Mouse (Mus musculus): ENCODE data around the gene Olfr633. TPM values are rescaled to one million over a fixed set of nuclear protein-coding genes. Genes with fewer than 3 reads are reported as not detected.

The Olfr633 gene
- polyA plus RNA-seq, 1 experiment from 2014 or later: not detected

Other genes with a start within 250 kb of the Olfr633 start
- not detected in 2 replicates for gene Olfr243, start 229.8 kb upstream of the Olfr633 start, polyA plus RNA-seq (2016; fragmentation: Nextera tagmentation; extraction: Ambion mirVana)
- not detected in 2 replicates for gene Olfr628, start 214.1 kb upstream of the Olfr633 start, polyA plus RNA-seq (2016; fragmentation: Nextera tagmentation; extraction: Ambion mirVana)
- gene Olfr629, start 199.5 kb upstream of the Olfr633 start, polyA plus RNA-seq (2016; fragmentation: Nextera tagmentation; extraction: Ambion mirVana): not detected in 2 replicates
- not detected in 2 replicates for gene Olfr630, start 187.1 kb upstream of the Olfr633 start, polyA plus RNA-seq (2016; fragmentation: Nextera tagmentation; extraction: Ambion mirVana)
- not detected in 2 replicates for gene Olfr69, start 172.8 kb upstream of the Olfr633 start, polyA plus RNA-seq (2016; fragmentation: Nextera tagmentation; extraction: Ambion mirVana)
- gene Olfr68, start 164.7 kb upstream of the Olfr633 start, polyA plus RNA-seq (2016; fragmentation: Nextera tagmentation; extraction: Ambion mirVana): not detected in 2 replicates
- gene Olfr67, start 152.6 kb upstream of the Olfr633 start, polyA plus RNA-seq (2016; fragmentation: Nextera tagmentation; extraction: Ambion mirVana): not detected in 2 replicates
- gene Hbb-bt, start 130.4 kb upstream of the Olfr633 start, polyA plus RNA-seq (2016; fragmentation: Nextera tagmentation; extraction: Ambion mirVana): 191 and 345 TPM in 2 replicates
- gene Hbb-bs, start 116.3 kb upstream of the Olfr633 start, polyA plus RNA-seq (2016; fragmentation: Nextera tagmentation; extraction: Ambion mirVana): 74.3 and 117 TPM in 2 replicates
- 0.23 TPM in 1 of 2 replicates, not detected in the other for gene Hbb-bh2, start 103.9 kb upstream of the Olfr633 start, polyA plus RNA-seq (2016; fragmentation: Nextera tagmentation; extraction: Ambion mirVana)
- gene Hbb-bh1, start 101.3 kb upstream of the Olfr633 start, polyA plus RNA-seq (2016; fragmentation: Nextera tagmentation; extraction: Ambion mirVana): 3,029 and 4,275 TPM in 2 replicates
- gene Hbb-y, start 91.2 kb upstream of the Olfr633 start, polyA plus RNA-seq (2016; fragmentation: Nextera tagmentation; extraction: Ambion mirVana): 7,838 and 8,555 TPM in 2 replicates
- gene Olfr66, start 58.2 kb upstream of the Olfr633 start, polyA plus RNA-seq (2016; fragmentation: Nextera tagmentation; extraction: Ambion mirVana): not detected in 2 replicates
- gene Olfr64, start 50.0 kb upstream of the Olfr633 start, polyA plus RNA-seq (2016; fragmentation: Nextera tagmentation; extraction: Ambion mirVana): not detected in 2 replicates
- not detected in 2 replicates for gene Olfr65, start 41.0 kb upstream of the Olfr633 start, polyA plus RNA-seq (2016; fragmentation: Nextera tagmentation; extraction: Ambion mirVana)
- gene Olfr631, start 15.6 kb upstream of the Olfr633 start, polyA plus RNA-seq (2016; fragmentation: Nextera tagmentation; extraction: Ambion mirVana): not detected in 2 replicates
- not detected in 2 replicates for gene Olfr632, start 10.1 kb upstream of the Olfr633 start, polyA plus RNA-seq (2016; fragmentation: Nextera tagmentation; extraction: Ambion mirVana)
- gene Olfr635, start 26.7 kb downstream of the Olfr633 start, polyA plus RNA-seq (2016; fragmentation: Nextera tagmentation; extraction: Ambion mirVana): 0.01 and 0.04 TPM in 2 replicates
- not detected in 2 replicates for gene Olfr638, start 54.3 kb downstream of the Olfr633 start, polyA plus RNA-seq (2016; fragmentation: Nextera tagmentation; extraction: Ambion mirVana)
- gene Olfr639, start 72.9 kb downstream of the Olfr633 start, polyA plus RNA-seq (2016; fragmentation: Nextera tagmentation; extraction: Ambion mirVana): not detected in 2 replicates
- gene Olfr640, start 81.1 kb downstream of the Olfr633 start, polyA plus RNA-seq (2016; fragmentation: Nextera tagmentation; extraction: Ambion mirVana): not detected in 2 replicates
- not detected in 2 replicates for gene Olfr641, start 91.0 kb downstream of the Olfr633 start, polyA plus RNA-seq (2016; fragmentation: Nextera tagmentation; extraction: Ambion mirVana)
- not detected in 2 replicates for gene Olfr642, start 108.2 kb downstream of the Olfr633 start, polyA plus RNA-seq (2016; fragmentation: Nextera tagmentation; extraction: Ambion mirVana)
- gene 4930516K23Rik, start 117.0 kb downstream of the Olfr633 start, polyA plus RNA-seq (2016; fragmentation: Nextera tagmentation; extraction: Ambion mirVana): not detected in 2 replicates
- not detected in 2 replicates for gene Olfr644, start 127.4 kb downstream of the Olfr633 start, polyA plus RNA-seq (2016; fragmentation: Nextera tagmentation; extraction: Ambion mirVana)
- not detected in 2 replicates for gene Olfr645, start 141.0 kb downstream of the Olfr633 start, polyA plus RNA-seq (2016; fragmentation: Nextera tagmentation; extraction: Ambion mirVana)
- gene Olfr646, start 160.4 kb downstream of the Olfr633 start, polyA plus RNA-seq (2016; fragmentation: Nextera tagmentation; extraction: Ambion mirVana): not detected in 2 replicates
- not detected in 2 replicates for gene Ubqln5, start 185.4 kb downstream of the Olfr633 start, polyA plus RNA-seq (2016; fragmentation: Nextera tagmentation; extraction: Ambion mirVana)
- not detected in 2 replicates for gene Olfr643, start 193.0 kb downstream of the Olfr633 start, polyA plus RNA-seq (2016; fragmentation: Nextera tagmentation; extraction: Ambion mirVana)
- gene Ubqln3, start 198.8 kb downstream of the Olfr633 start, polyA plus RNA-seq (2016; fragmentation: Nextera tagmentation; extraction: Ambion mirVana): not detected in 2 replicates
- gene Ubqlnl, start 206.1 kb downstream of the Olfr633 start, polyA plus RNA-seq (2016; fragmentation: Nextera tagmentation; extraction: Ambion mirVana): not detected in 2 replicates
- gene Olfm5, start 220.4 kb downstream of the Olfr633 start, polyA plus RNA-seq (2016; fragmentation: Nextera tagmentation; extraction: Ambion mirVana): not detected in 2 replicates
- gene Olfr648, start 239.0 kb downstream of the Olfr633 start, polyA plus RNA-seq (2016; fragmentation: Nextera tagmentation; extraction: Ambion mirVana): 0.21 and 0.29 TPM in 2 replicates